Mouse (Mus musculus): ENCODE results near the gene Gm28047. TPM values are rescaled to one million over a fixed set of nuclear protein-coding genes. Genes with fewer than 3 reads are reported as not detected.

The Gm28047 gene
- polyA plus RNA-seq, 1 experiment, result not detected

DNA sequence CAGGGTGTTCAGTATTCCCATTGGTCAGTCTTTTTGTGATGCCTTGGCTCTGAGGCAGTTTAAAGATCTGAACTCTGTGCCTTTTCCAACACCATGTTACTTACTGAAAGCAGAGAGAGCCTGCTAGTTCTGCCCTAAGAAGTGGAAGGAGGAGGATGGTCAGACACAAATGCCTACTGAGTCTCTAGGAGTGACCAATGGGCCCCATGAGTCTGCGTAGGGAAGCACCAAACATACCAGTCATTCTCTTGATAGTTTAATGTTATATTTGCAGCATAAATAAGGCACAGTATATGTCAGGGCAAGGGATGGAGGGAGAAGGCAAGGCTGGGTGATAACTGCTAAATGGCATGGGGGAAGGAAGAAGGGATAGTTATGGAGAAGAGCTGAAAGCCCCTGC lies 96.5 kb downstream of the Gm28047 start:
- TF ChIP-seq GATA1 (IDR thresholded peaks at IDR 0.05; ENCODE audit: low read length), result no peak

DNA sequence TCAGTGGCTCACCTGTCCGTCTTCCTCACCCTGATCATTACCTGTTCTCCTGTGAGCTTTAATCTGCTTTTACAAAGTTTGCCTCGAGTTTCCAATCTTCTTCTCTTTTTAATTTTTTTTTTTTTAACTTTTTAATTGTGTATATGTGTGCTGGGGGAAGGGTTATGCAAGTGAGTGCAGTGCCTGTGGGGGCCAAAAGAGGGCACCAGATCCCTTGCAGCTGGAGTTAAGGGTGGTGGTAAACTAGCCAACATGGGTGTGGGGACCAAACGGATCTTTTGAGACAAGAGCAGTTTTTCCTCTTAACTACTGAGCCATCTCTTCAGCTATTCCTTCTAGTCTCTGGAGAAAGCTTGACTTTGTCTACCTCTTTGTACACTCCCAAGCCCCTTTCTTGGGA lies 96.9 kb downstream of the Gm28047 start:
- no peak for TF ChIP-seq GATA1 (IDR thresholded peaks at IDR 0.05; ENCODE audit: low read length)

DNA sequence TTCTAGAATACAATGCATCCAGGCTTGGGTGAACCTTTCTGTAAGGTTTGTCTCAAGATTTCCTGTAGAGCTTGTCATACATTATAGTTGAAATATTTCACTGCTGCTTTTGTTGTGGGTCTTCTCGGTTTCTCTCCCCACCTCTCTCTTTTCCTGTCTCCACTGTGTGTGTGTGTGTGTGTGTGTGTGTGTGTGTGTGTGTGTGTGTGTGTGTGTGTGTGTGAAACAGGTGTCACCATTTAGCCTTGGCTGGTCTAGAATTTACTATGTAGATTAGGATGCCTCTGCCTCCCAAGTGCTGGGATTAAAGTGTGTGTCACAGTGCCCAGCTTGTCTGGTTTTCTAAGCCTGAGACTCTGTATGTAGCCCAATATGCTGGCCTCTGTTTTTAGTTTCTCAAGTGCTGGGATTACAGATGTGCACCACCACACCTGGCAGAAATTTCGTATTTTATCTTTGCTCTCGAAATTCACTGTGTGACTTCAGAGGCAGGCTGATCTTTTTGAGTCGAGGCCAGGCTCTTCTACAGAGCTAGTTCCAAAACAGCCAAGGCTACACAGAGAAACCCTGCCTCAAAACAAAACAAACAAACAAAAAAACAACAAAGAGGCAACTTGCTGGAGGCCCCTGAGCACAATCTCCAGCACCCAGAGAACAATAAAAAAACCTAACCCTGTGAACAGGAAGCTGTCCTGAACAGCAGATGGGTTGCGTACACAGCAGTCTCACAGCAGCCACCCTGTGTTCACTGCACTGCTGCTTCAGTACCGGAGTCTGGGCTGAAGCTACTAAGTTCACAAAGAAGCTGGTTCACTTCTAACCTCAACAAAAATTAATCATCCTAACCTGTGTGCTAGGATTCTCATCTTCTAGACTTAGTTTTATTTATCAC lies 98.5 kb downstream of the Gm28047 start:
- TF ChIP-seq GATA1 (IDR thresholded peaks at IDR 0.05; ENCODE audit: low read length), result no peak

DNA sequence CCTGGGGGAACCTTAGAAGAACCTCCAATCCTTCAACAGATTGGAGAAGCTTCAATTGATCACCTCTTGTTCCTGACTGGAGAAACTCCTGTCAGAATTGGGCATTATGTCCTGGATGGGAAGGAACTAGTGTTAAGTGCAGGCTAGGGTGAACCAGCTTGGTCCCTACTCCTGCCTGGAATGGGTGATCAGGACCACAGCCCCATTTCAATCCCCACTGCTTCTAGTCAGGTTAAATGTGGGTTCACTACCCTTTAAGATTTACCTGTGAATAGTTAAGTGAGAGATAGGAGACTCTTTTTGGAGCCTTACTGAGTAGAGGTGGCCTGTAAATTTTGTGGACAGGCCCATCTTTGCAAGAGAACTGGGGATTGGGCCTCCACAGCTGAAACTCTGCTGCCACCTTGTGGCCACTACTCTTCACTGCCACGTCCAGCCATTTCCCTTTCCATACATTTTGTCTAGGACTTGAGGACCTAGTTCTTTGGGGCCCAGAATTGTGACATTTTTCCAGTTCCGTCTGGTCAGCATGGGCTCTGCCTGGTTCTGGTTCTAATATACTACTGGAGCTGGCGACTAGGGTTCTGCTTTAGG lies 99.9 kb downstream of the Gm28047 start, which contains the start of gene Npff:
Gene Npff, minus strand, starts transcription at position 51 of the 594 bp plus-strand sequence.
- no peak for TF ChIP-seq GATA1 (IDR thresholded peaks at IDR 0.05; ENCODE audit: low read length)

DNA sequence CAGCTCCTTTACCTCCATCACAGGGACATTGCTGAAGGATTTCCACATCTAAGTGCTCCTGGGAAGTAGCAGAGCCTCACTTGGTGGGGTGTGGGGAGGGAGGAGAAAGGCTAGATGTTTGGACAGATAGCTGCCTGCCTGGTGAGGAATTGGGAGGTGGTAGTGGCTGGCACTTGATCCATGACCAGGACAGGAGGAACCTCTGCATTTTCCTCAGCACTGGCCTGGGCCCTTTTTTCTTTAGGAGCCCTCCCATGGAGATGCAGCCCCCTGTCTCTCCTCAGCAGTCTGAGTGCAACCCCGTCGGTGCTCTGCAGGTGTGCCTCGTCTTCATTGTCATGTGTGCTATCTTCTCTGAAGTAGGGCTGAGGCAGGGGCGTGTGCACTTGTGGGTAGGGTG lies 103.4 kb downstream of the Gm28047 start:
- TF ChIP-seq GATA1 (IDR thresholded peaks at IDR 0.05; ENCODE audit: low read length), result no peak

DNA sequence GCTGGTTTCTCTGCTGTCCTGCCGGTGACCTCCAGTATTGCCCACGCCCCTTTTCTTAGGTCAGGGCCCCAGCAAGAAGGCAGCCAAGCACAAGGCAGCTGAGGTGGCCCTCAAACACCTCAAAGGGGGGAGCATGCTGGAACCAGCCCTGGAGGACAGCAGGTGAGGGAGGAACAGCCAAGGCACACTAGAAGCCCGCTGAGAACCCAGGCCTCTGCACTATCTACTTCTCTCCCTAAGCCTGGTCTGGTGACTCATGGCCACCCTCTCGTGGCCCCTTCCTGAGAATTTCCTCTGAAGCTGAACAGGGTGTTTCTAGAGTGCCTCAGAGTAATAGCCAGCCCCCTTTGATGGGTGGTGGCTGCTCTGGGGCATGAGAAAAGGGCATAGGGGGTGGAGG lies 104.5 kb downstream of the Gm28047 start:
- TF ChIP-seq GATA1 (IDR thresholded peaks at IDR 0.05; ENCODE audit: low read length), result no peak

DNA sequence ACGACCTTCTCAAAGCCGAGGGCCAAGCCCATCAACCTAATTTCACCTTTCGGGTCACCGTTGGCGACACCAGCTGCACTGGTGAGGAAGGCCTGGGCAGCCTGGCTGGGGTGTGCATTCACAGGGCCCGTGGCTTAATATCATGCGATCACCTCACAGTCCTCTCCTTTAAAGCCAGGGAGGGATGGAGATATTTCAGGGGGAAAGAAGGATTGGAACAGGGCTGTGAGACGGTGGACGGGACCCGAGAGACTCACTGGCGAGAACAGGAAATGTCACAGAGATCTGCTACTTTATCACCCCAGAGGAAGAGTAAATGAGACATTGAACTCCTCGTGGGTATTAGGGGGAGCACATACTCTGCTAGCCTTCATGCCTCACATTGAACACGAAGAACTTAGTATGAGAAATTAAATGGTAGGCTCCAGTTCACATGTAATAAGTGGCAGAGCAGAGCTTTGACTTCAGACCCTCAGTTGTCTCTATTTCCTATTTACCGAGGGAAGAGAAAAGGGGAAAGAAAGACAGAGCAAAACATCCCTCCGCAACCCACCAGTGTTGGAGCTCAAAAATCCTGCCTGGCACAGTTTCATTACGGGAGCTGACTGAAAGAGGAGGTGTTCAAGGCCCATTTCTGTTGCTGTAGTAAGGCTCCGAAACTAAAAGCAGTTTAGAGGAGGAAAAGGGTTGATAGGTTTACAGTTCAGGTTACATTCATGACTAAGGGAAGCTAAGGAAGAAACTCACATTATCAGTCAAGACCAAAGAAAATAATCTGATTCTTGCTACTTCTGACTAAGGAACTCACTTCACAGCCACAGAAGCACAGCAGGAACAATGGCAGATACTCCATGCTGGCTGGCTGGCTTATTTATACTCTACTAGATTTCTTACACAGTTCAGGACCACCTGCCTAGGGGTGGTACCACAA lies 105.4 kb downstream of the Gm28047 start:
- TF ChIP-seq GATA1 (IDR thresholded peaks at IDR 0.05; ENCODE audit: low read length), result no peak

DNA sequence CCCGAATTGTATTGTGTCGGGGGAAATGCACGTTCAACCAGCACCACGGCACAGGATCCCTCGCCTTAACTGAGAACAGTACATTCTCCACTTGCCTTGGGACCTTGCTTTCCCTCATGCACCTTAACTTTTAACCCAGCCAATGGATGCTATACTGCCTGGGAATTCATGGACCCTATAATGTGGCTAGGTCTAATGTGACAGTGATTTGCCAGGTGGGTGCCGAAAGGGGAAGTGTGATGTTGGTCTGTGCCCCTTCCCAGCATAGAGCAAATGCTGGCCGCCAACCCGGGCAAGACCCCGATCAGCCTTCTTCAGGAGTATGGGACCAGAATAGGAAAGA lies 106.0 kb downstream of the Gm28047 start:
- no peak for TF ChIP-seq GATA1 (IDR thresholded peaks at IDR 0.05; ENCODE audit: low read length)

DNA sequence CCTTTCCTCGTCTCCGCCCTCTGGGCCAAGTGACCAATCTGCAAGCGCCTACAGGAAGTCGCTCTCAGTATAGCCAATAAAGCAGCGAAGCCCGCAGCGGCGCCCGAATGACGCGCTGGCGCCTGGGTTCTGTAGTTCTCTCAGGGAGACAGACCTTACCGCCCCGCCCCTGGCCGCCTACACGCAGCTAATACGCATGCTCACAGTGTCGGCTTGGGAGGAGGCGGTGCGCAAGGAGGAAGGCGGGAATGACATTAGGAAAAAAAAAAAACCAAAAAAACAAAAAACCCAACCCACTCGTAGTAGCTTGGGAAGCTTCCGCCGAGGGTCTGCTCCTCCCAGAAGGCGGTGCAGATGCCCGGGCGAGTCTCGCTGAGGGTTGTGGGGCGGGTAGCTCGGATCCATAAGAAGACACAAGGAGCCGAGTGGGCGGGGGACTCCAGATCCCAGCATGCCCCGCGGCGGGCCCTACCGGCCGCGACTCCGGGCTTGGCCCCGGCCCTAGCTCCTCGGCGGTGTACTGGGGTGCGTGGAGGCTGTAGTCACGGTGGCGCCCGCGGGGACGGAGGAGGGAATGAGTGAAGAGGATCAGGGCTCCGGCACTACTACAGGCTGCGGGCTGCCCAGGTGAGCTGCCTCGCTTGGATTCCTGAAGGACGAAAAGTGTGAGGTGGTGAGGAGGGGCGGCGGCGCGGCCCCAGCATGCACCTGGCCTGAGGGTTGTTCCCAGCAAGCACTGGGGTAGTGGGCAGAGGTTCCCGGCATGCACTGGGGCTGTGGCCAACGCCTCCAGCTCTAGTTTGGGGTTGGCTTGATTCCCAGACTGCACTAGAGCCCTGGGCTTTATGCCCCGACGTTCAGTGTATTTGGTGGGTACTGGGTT lies 106.7 kb downstream of the Gm28047 start, which contains the start of gene Tarbp2:
Gene Tarbp2, plus strand, starts transcription at position 217 of the 883 bp plus-strand sequence.
- no peak for TF ChIP-seq GATA1 (IDR thresholded peaks at IDR 0.05; ENCODE audit: low read length)

DNA sequence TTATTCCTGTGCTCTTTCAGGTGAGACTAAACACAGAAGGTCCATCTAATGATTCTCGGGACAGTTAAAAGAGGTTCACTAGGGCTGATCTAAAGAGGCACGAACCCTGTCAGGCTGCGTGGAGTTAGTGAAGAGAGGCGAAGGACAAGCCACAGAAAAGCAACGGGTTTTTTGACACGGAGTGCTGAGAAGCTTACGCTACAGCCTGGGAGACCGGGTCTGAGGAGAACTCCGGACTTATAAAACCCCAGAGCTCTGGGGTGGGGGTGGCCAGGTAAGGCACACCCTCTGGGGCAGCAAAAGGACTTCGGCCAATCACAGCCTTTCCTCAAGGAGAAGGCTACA lies 107.3 kb downstream of the Gm28047 start:
- TF ChIP-seq GATA1 (IDR thresholded peaks at IDR 0.05; ENCODE audit: low read length), result no peak

DNA sequence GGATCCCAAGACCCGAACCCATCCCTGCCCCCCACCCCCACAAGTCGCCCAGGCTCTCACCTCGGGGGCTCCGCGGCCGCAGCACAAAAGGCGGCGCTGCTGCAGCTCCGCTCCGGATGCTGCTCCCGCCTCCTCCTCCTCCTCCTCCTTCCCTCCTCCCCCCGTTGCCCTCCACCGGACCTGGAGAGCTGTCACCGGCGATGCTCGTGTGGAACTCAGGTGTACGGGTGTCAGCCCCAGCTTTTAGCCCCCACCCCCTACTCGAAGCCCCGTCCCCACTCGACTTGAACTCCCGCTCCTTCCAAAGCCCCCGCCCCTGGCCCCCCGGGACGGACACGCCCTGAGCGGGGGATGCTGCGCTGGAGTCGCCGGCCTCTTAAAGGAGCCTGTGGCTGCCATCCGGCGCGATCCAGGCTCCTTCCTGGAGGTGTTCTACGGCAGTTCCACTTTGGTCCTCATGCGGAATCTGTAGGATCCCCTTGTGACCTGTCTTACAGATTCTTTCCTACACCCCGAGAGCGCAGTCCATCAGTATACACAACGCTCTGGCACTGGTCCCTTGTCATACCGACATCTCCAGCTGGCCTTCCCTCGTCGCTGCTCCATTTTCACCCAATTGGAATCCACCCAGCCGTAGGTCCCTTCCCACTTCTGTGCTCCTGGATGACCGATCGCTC lies 108.0 kb downstream of the Gm28047 start, which contains the start of gene Map3k12:
Gene Map3k12, minus strand, starts transcription at position 337 of the 677 bp plus-strand sequence.
- TF ChIP-seq GATA1 (IDR thresholded peaks at IDR 0.05; ENCODE audit: low read length), result no peak

DNA sequence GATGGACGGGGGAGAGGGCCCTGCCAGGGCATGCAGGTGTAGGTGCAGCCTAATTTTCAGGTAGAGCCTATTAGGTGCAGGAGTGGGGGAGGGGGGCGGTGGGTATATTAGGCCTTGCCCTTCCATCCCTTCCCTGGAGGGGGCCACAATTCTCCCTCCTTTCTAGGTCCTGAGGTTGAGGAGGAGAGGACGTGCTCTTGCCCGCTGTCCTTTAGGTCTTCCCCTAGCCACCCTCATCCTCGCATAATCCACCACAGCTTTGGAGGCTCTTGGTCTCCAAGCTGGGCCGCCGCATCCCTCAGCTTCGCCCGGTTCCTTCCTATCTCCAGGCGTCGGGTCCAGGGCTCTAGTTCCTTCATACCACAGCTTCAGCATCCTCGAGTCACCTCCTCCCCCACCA lies 108.6 kb downstream of the Gm28047 start:
- no peak for TF ChIP-seq GATA1 (IDR thresholded peaks at IDR 0.05; ENCODE audit: low read length)

DNA sequence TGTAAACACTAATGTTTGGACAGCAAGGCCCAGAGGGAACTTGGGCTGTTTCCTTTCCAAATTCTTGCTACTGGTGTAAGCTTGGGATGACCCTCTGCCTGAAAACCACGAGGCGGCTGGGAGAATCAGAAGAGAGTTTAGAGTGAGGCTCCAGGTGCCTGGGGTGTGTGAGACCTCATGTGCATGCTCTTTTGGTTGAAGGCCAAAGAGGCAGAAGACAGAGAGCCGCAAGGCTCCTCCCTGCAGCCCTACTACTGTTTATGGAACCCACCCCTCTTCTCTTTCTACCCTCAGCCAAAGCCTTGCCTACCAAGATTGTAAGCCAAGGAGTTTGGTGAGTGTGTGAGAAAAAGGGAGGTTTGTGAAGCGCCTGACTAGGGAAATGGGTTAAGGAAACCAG lies 109.1 kb downstream of the Gm28047 start:
- no peak for TF ChIP-seq GATA1 (IDR thresholded peaks at IDR 0.05; ENCODE audit: low read length)

DNA sequence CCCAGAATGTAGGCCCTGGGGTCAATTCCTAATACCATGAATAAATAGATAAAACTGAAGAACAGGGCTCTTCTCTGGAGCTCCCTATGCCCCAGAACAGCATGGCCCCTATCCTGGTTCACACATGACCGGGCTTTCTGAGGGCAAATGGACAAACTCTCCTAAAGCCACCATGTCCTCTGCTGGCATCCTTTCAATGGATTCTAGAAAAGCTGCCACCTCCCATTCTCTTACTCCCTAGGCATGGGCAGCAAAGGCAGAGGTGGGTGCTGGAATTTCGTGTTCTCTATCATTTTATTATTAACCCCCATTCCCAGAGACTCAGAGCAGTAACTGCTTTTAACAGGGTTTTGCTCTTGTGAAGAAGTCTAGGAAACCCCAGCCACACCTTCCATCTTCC lies 109.6 kb downstream of the Gm28047 start:
- no peak for TF ChIP-seq GATA1 (IDR thresholded peaks at IDR 0.05; ENCODE audit: low read length)
